Comparison of ENCODE assay signal across 30 mouse cellular contexts in genomic region chr4:26336563-26336962, GRCm38 (mm10).
"Had no signal": no experiment of that assay in that cellular context is flagged by ENCODE, and none has a peak within 500 bp of the region (broad histone marks: within the 10 kb centered on the region; RNA-seq: fewer than 3 reads in every experiment).

No protein-coding gene starts in this region.

- H3K27me3 ChIP-seq: limb, embryonic 12.5 days; limb, embryonic 13.5 days; limb, embryonic 15.5 days; liver, embryonic 12.5 days; liver, embryonic 13.5 days; liver, embryonic 15.5 days; lung, embryonic 15.5 days; megakaryocyte, embryonic 14.5 days; midbrain, embryonic 12.5 days; midbrain, embryonic 13.5 days; midbrain, embryonic 15.5 days; neural tube, embryonic 12.5 days had no signal

- H3K9me3 ChIP-seq: limb, embryonic 10.5 days; limb, embryonic 12.5 days; limb, embryonic 13.5 days; limb, embryonic 15.5 days; liver, embryonic 12.5 days; liver, embryonic 13.5 days; liver, embryonic 15.5 days; lung, embryonic 15.5 days; megakaryocyte, embryonic 14.5 days; midbrain, embryonic 10.5 days; midbrain, embryonic 12.5 days; midbrain, embryonic 13.5 days; midbrain, embryonic 15.5 days; neural tube, embryonic 12.5 days had no signal

- H3K27ac ChIP-seq: left cerebral cortex, adult 2 months; limb, embryonic 10.5 days; limb, embryonic 12.5 days; limb, embryonic 13.5 days; limb, embryonic 15.5 days; liver, embryonic 12.5 days; liver, embryonic 13.5 days; liver, embryonic 14.5 days; liver, embryonic 15.5 days; lung, embryonic 15.5 days; macrophage; midbrain, embryonic 10.5 days; midbrain, embryonic 12.5 days; midbrain, embryonic 13.5 days; midbrain, embryonic 15.5 days; neural tube, embryonic 12.5 days had no signal

- H3K9ac ChIP-seq: limb, embryonic 12.5 days; limb, embryonic 13.5 days; limb, embryonic 15.5 days; liver, embryonic 12.5 days; liver, embryonic 13.5 days; liver, embryonic 14.5 days; liver, embryonic 15.5 days; liver, postnatal 0 days; lung, embryonic 14.5 days; lung, embryonic 15.5 days; midbrain, embryonic 12.5 days; midbrain, embryonic 13.5 days; midbrain, embryonic 15.5 days; neural tube, embryonic 12.5 days had no signal

- H3K36me3 ChIP-seq: lung, embryonic 15.5 days; midbrain, embryonic 15.5 days had no signal

- H3K4me3 ChIP-seq: left cerebral cortex, adult 2 months; limb, embryonic 10.5 days; limb, embryonic 12.5 days; limb, embryonic 13.5 days; limb, embryonic 15.5 days; liver, embryonic 12.5 days; liver, embryonic 13.5 days; liver, embryonic 15.5 days; lung, embryonic 15.5 days; megakaryocyte, embryonic 14.5 days; midbrain, embryonic 10.5 days; midbrain, embryonic 12.5 days; midbrain, embryonic 13.5 days; midbrain, embryonic 15.5 days; myocyte; neural tube, embryonic 12.5 days had no signal

- H3K4me1 ChIP-seq: limb, embryonic 10.5 days; limb, embryonic 12.5 days; limb, embryonic 13.5 days; limb, embryonic 15.5 days; liver, embryonic 12.5 days; liver, embryonic 13.5 days; liver, embryonic 15.5 days; lung, embryonic 15.5 days; midbrain, embryonic 10.5 days; midbrain, embryonic 12.5 days; midbrain, embryonic 15.5 days; neural tube, embryonic 12.5 days had no signal

- ATAC-seq: liver, embryonic 12.5 days; liver, postnatal 0 days; lung, postnatal 0 days; midbrain, embryonic 13.5 days; midbrain, embryonic 15.5 days; midbrain, embryonic 16.5 days had no signal

- DNase-seq: left cerebral cortex, postnatal 4 days; liver; liver, embryonic 13.5 days; liver, postnatal 0 days; lung, adult 2 months; lung, embryonic 14.5 days; lung, postnatal 10 days; lung, postnatal 14 days; lung, postnatal 36 days; lung, postnatal 4 days; midbrain, embryonic 14.5 days had no signal
